Mouse (Mus musculus) MEL (cell line): ENCODE data around the gene Cfi. TPM values are rescaled to one million over a fixed set of nuclear protein-coding genes. Genes with fewer than 3 reads are reported as not detected.

ENCODE experiments used
- DNase-seq: peaks from one replicate; pipeline ENCODE4 v3.0.0; 2011; ENCODE audit warnings: low read depth, low spot score
- H3K27ac ChIP-seq: 2 replicates; pipeline ENCODE4 v1.5.1; 2012; ENCODE audit warnings: low read depth, mild to moderate bottlenecking, control low read depth, low read length, moderate library complexity; ENCODE audit not compliant: control insufficient read depth
- H3K27me3 ChIP-seq, 2 experiments: fragments of 150-350 bp in 1 of 2; sonication (generic) in 1 of 2; 2 replicates each; pipeline ENCODE4 v1.6.1; 2012; ENCODE audit warnings: low read length in 2 of 2, mild to moderate bottlenecking in 2 of 2, improper control_type of control experiment in 1 of 2, moderate library complexity in 1 of 2; ENCODE audit not compliant: insufficient read depth in 2 of 2, control insufficient read depth in 1 of 2
- H3K36me3 ChIP-seq, 2 experiments: 2 replicates each; pipeline ENCODE4 v1.6.1; 2012 to 2014; ENCODE audit warnings: low read length in 2 of 2, improper control_type of control experiment in 1 of 2, inconsistent platforms in 1 of 2, mild to moderate bottlenecking in 1 of 2; ENCODE audit not compliant: insufficient read depth in 2 of 2, control insufficient read depth in 1 of 2
- H3K4me1 ChIP-seq, 2 experiments: fragments of 150-350 bp in 1 of 2; sonication (generic) in 1 of 2; 2 replicates each; pipeline ENCODE4 v1.6.1; 2012; ENCODE audit warnings: low read length in 2 of 2, improper control_type of control experiment in 1 of 2, mild to moderate bottlenecking in 1 of 2; ENCODE audit not compliant: insufficient read depth in 2 of 2, control insufficient read depth in 1 of 2
- H3K4me3 ChIP-seq, 2 experiments: fragments of 150-350 bp in 1 of 2; sonication (generic) in 1 of 2; 2 replicates each; pipeline ENCODE4 v1.5.1; 2012; ENCODE audit warnings: low read depth in 2 of 2, low read length in 2 of 2, mild to moderate bottlenecking in 2 of 2, moderate library complexity in 2 of 2, control low read depth in 1 of 2, improper control_type of control experiment in 1 of 2; ENCODE audit not compliant: control insufficient read depth in 1 of 2, insufficient read depth in 1 of 2
- H3K79me2 ChIP-seq: 2 replicates; pipeline ENCODE4 v1.6.1; 2012; ENCODE audit warnings: mild to moderate bottlenecking, low read length, moderate library complexity; ENCODE audit not compliant: control insufficient read depth, poor library complexity, insufficient read depth
- H3K9ac ChIP-seq: 2 replicates; pipeline ENCODE4 v1.6.1; 2012; ENCODE audit warnings: low read depth, mild to moderate bottlenecking, control low read depth, low read length, moderate library complexity; ENCODE audit not compliant: control insufficient read depth, poor library complexity, severe bottlenecking
- H3K9me3 ChIP-seq: fragments of 150-350 bp; sonication (generic); replicated peaks from 2 replicates; pipeline ENCODE4 v1.6.1; 2012; ENCODE audit warnings: mild to moderate bottlenecking, low read length, improper control_type of control experiment, moderate library complexity; ENCODE audit not compliant: insufficient read depth
- ELF1 ChIP-seq: IDR thresholded peaks from 2 replicates; pipeline ENCODE4 v1.6.1; 2014; ENCODE audit warnings: low read depth, mild to moderate bottlenecking, inconsistent platforms, low read length, improper control_type of control experiment, moderate library complexity
- EP300 ChIP-seq, 2 experiments: IDR thresholded peaks; 2 replicates each; pipeline ENCODE4 v1.6.1; 2011; ENCODE audit warnings: improper control_type of control experiment in 2 of 2, low read length in 2 of 2, low read depth in 1 of 2, mild to moderate bottlenecking in 1 of 2
- ETS1 ChIP-seq: IDR thresholded peaks from 2 replicates; pipeline ENCODE4 v1.6.1; 2012; ENCODE audit warnings: low read depth, mild to moderate bottlenecking, inconsistent platforms, low read length, improper control_type of control experiment, moderate library complexity
- GABPA ChIP-seq: IDR thresholded peaks from 2 replicates; pipeline ENCODE4 v1.6.1; 2012; ENCODE audit warnings: low read depth, mild to moderate bottlenecking, inconsistent platforms, low read length, improper control_type of control experiment, moderate library complexity
- HCFC1 ChIP-seq: IDR thresholded peaks from 2 replicates; pipeline ENCODE4 v1.6.1; 2012; ENCODE audit warnings: low read depth, mild to moderate bottlenecking, inconsistent platforms, low read length, improper control_type of control experiment, moderate library complexity
- MAX ChIP-seq: IDR thresholded peaks from 2 replicates; pipeline ENCODE4 v1.6.1; 2011; ENCODE audit warnings: low read length, improper control_type of control experiment
- MAZ ChIP-seq: IDR thresholded peaks from 2 replicates; pipeline ENCODE4 v1.6.1; 2012; ENCODE audit warnings: low read depth, mild to moderate bottlenecking, inconsistent platforms, low read length, improper control_type of control experiment
- MEF2A ChIP-seq: IDR thresholded peaks from 2 replicates; pipeline ENCODE4 v1.6.1; 2014; ENCODE audit warnings: low read depth, mild to moderate bottlenecking, inconsistent platforms, low read length, improper control_type of control experiment; ENCODE audit not compliant: poor library complexity, insufficient replicate concordance, severe bottlenecking; ENCODE audit errors: extremely low read depth
- MYB ChIP-seq: IDR thresholded peaks from 2 replicates; pipeline ENCODE4 v1.6.1; 2011; ENCODE audit warnings: mild to moderate bottlenecking, low read depth, low read length, improper control_type of control experiment
- MYC ChIP-seq: IDR thresholded peaks from 2 replicates; pipeline ENCODE4 v1.6.1; 2011; ENCODE audit warnings: low read depth, mild to moderate bottlenecking, low read length, improper control_type of control experiment, moderate library complexity
- NRF1 ChIP-seq: IDR thresholded peaks from 2 replicates; pipeline ENCODE4 v1.6.1; 2014; ENCODE audit warnings: low read depth, mild to moderate bottlenecking, inconsistent platforms, low read length, improper control_type of control experiment, moderate library complexity; ENCODE audit not compliant: poor library complexity, insufficient read depth, severe bottlenecking
- RAD21 ChIP-seq: IDR thresholded peaks from 2 replicates; pipeline ENCODE4 v1.6.1; 2011; ENCODE audit warnings: mild to moderate bottlenecking, low read depth, low read length, improper control_type of control experiment
- SMC3 ChIP-seq: IDR thresholded peaks from 2 replicates; pipeline ENCODE4 v1.6.1; 2011; ENCODE audit warnings: low read depth, low read length, improper control_type of control experiment
- TAL1 ChIP-seq: IDR thresholded peaks from 2 replicates; pipeline ENCODE4 v1.6.1; 2012; ENCODE audit warnings: mild to moderate bottlenecking, inconsistent platforms, low read length, moderate library complexity, mixed read lengths
- TCF12 ChIP-seq: IDR thresholded peaks from 2 replicates; pipeline ENCODE4 v1.6.1; 2014; ENCODE audit warnings: low read depth, mild to moderate bottlenecking, inconsistent platforms, low read length, improper control_type of control experiment, moderate library complexity
- USF2 ChIP-seq, 2 experiments: IDR thresholded peaks; 2 replicates each; pipeline ENCODE4 v1.6.1; 2011 to 2012; ENCODE audit warnings: improper control_type of control experiment in 2 of 2, low read length in 2 of 2, borderline replicate concordance in 1 of 2, inconsistent platforms in 1 of 2, low read depth in 1 of 2, mild to moderate bottlenecking in 1 of 2; ENCODE audit not compliant: insufficient read depth in 1 of 2
- ZC3H11A ChIP-seq: IDR thresholded peaks from 2 replicates; pipeline ENCODE4 v1.6.1; 2012; ENCODE audit warnings: low read depth, mild to moderate bottlenecking, inconsistent platforms, low read length, improper control_type of control experiment
- ZMIZ1 ChIP-seq: IDR thresholded peaks from 2 replicates; pipeline ENCODE4 v1.6.1; 2012; ENCODE audit warnings: low read depth, mild to moderate bottlenecking, inconsistent platforms, low read length, improper control_type of control experiment, moderate library complexity
- ZNF384 ChIP-seq: IDR thresholded peaks from 2 replicates; pipeline ENCODE4 v1.6.1; 2012; ENCODE audit warnings: low read depth, mild to moderate bottlenecking, inconsistent platforms, low read length, improper control_type of control experiment
- polyA plus RNA-seq, 2 experiments: library from polyadenylated mRNA; stranded (reverse) in 1 of 2; unstranded in 1 of 2; fragments of >175 nt in 1 of 2; fragments of >200 nt in 1 of 2; gene quantifications; 2 replicates each; pipeline versions ENCODE4 v1.2.1 to v1.2.4; 2012; ENCODE audit warnings: low replicate concordance in 2 of 2, low read depth in 1 of 2; ENCODE audit not compliant: insufficient read length in 2 of 2, insufficient read depth in 1 of 2, missing spikeins in 1 of 2
- total RNA-seq: library from RNA; depleted of rRNA; stranded (reverse); fragments of 300-350 nt; gene quantifications from 2 replicates; pipeline ENCODE4 v1.2.3, GENCODE M21; 2012

The Cfi gene
- total and polyA plus RNA-seq, 3 experiments, result 0.06 TPM; not detected in 2

DNA sequence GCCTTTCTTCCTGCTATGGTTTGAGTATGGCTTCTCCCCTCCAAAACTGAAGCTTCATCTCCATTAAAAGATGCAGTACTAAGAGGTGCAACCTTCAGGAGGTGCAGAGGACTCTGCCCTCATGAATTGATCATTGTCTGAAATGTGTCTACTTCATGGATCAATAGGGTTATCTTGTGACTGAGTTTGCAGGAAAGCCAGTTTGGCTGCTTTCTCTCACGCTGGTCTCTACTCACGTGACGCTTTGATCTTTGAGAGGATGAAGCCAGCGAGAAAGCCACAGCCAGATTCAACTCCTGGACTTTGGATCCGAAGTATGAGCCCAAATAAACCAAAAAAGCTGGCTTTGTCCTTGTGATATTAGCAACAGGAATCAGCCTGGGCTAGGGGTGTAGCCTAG is 50.7 kb downstream of the Cfi start:
- TF ChIP-seq MEF2A, result no peak
- no peak for TF ChIP-seq HCFC1
- TF ChIP-seq EP300 (IDR thresholded peaks at IDR 0.05; ENCODE audit: low read depth in 1 of 2, low read length in 2 of 2), result no peak
- no peak for TF ChIP-seq MAX
- no peak for TF ChIP-seq ZNF384
- TF ChIP-seq ELF1, result no peak
- no peak for TF ChIP-seq TCF12
- no peak for TF ChIP-seq MYB
- TF ChIP-seq NRF1, result no peak
- no peak for TF ChIP-seq ETS1
- TF ChIP-seq SMC3, result no peak
- no peak for TF ChIP-seq GABPA
- no peak for TF ChIP-seq USF2 (IDR thresholded peaks at IDR 0.05; ENCODE audit: borderline replicate concordance in 1 of 2, insufficient read depth in 1 of 2, low read depth in 1 of 2, low read length in 2 of 2)
- TF ChIP-seq TAL1, result no peak
- TF ChIP-seq RAD21, result no peak
- TF ChIP-seq ZMIZ1, result no peak
- peaks cover 1 to 10% of the 10 kb centered on the region in 2 experiments for H3K4me1 ChIP-seq
- peaks cover 15% of the 10 kb centered on the region for H3K79me2 ChIP-seq
- no peak overlapping the region for H3K9ac ChIP-seq
- H3K9me3 ChIP-seq, result no peaks in the 10 kb centered on the region
- H3K36me3 ChIP-seq, result peaks cover 8 to 23% of the 10 kb centered on the region in 2 experiments
- no peaks in the 10 kb centered on the region for H3K27me3 ChIP-seq
- H3K4me3 ChIP-seq, result no peak overlapping the region
- DNase-seq, result no peak
- no peak overlapping the region for H3K27ac ChIP-seq

DNA sequence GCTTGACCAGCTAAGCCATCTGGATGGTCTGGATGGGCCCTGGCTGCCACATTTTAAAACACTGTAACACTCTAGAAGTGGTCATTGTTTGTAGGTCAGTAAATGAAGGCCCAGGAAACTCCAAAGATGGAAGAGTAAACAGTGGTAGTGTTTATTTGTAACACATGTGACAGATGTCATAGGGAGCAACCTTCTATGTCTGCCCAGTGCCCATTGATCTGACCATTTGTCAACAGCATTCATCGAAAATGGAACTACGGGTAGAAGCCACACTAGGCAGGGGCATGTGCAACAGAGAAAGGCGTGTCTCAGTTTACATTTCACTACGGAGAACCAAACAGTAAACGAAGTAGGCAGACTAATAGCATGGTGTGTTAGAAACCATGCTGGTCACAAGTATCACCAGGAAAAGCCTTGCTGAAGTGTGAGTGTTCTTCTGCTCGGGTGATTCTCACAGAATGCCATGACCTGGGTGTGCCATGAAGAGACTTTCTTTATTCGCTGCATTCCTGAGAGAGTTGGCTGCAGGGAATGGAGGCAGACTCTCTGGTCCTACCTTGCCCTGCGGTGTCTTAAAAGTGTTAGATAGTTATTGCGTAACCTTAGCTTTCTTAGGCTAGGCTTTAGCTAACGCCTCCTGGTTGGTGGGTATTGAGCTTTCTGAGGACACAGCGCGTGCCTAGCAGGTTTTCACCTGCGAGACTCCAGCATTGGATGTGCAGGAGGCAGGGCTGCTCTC is 52.3 kb downstream of the Cfi start:
- Histone ChIP-seq H3K4me3 (no peak overlapping the region), H3K79me2 (peaks cover 8% of the 10 kb centered on the region; the same call in 1 of the 2 replicates), H3K36me3 (peaks cover 2 to 29% of the 10 kb centered on the region in 2 experiments; a peak in 3 of 4 replicates), H3K9ac (no peak overlapping the region), H3K4me1 (peaks cover 0 to 4% of the 10 kb centered on the region in 2 experiments; a peak in 1 of 4 replicates), H3K27ac (no peak overlapping the region), H3K9me3 (no peaks in the 10 kb centered on the region), H3K27me3 (no peaks in the 10 kb centered on the region)
- TF ChIP-seq MYC (no peak), ZNF384 (no peak), MAZ (no peak), ZC3H11A (no peak)
- no peak for DNase-seq
